Mouse (Mus musculus) Patski (cell line): Measurements from ENCODE around the gene Abcg5. TPM values are rescaled to one million over a fixed set of nuclear protein-coding genes. Genes with fewer than 3 reads are reported as not detected.

Experiments used
- ATAC-seq: fragments of 100-300 bp; one replicate; pipeline ENCODE4 v1.8.0; 2021
- CTCF ChIA-PET: fragments of 350-600 bp; sonication (Branson Sonifier 250); formaldehyde crosslinking; loops from one replicate; lab custom pipeline; 2022; ENCODE audit warnings: inconsistent platforms; lab: Charles Lee
- POLR2A ChIA-PET: fragments of 350-600 bp; sonication (Branson Sonifier 250); formaldehyde crosslinking; loops from one replicate; lab custom pipeline; 2022; ENCODE audit warnings: antibody characterized with exemption, inconsistent platforms; lab: Charles Lee
- DNase-seq: peaks from one replicate; pipeline ENCODE4 v3.0.0-alpha.2; 2011; ENCODE audit warnings: low read depth, low spot score
- H3K27me3 ChIP-seq: fragments of 371-371 bp; one replicate; pipeline ENCODE4 v1.5.1; 2021
- CTCF ChIP-seq: fragments of 100-300 bp; IDR thresholded peaks from one replicate; pipeline ENCODE4 v1.5.1; 2021
- in situ Hi-C: fragments of 300-500 bp; cut with MboI; formaldehyde crosslinking; loops from 3 replicates; pipeline ENCODE4 v1.11.1; 2018; ENCODE audit warnings: low pct_unique_long_range_greater_than_20kb, mixed read lengths
- polyA plus RNA-seq: library from polyadenylated mRNA; unstranded; gene quantifications from one replicate; pipeline ENCODE4 v1.2.3, GENCODE M21; 2021

The Abcg5 gene
- polyA plus RNA-seq, 1 experiment from 2014 or later = not detected

- no peak for ATAC-seq
- POLR2A ChIA-PET = interaction anchor here (0.6 kb wide), 1 partner anchor 10 kb away, joined by 3 read pairs; no protein-coding TSS in a partner anchor
- no peak for TF ChIP-seq CTCF
- DNase-seq = no peak
- no peaks in the 10 kb centered on the region for H3K27me3 ChIP-seq
- CTCF ChIA-PET = interaction anchor here (0.7 to 1.8 kb wide), 3 partner anchors 9 to 15 kb away, joined by 3 to 5 read pairs (median 5); no protein-coding TSS in a partner anchor
- in situ Hi-C loops = no loop called here
Observed at GRCm38 (mm10) chr17:84615811-84616210, 67.0 kb downstream of the Abcg5 start.

DNA sequence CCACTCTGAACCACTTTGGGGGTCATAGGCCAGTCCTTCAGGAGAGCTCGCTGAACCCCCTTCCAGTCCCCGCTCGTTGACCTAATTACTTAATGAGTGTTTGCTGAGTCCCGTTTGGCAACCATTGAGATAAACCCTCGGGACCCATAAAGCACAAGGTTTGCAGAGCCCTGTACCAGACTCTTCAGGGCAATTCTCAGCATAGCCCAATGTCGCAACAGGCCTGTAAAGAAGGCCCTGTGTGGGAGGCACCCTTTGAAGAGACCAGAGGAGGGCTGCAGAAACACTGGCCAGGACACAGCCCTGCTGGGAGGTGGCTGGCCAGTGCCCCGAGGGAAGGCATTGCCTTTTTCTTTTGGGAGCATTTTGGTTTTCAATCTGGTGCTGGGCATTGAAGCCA is 70.8 kb downstream of the Abcg5 start:
- ATAC-seq (no peak), DNase-seq (no peak)
- POLR2A ChIA-PET = no interaction called here
- CTCF ChIA-PET = no interaction called here
- H3K27me3 ChIP-seq = no peaks in the 10 kb centered on the region
- in situ Hi-C loops = no loop called here
- no peak for TF ChIP-seq CTCF

- H3K27me3 ChIP-seq = no peaks in the 10 kb centered on the region
- POLR2A ChIA-PET = interaction anchor here (0.7 kb wide), 1 partner anchor 13 kb away, joined by 4 read pairs; no protein-coding TSS in a partner anchor
- no peak for TF ChIP-seq CTCF
- no peak for DNase-seq
- ATAC-seq = no peak
- CTCF ChIA-PET = interaction anchor here (1.6 kb wide), 1 partner anchor 11 kb away, joined by 6 read pairs; no protein-coding TSS in a partner anchor
- in situ Hi-C loops = no loop called here
Observed at GRCm38 (mm10) chr17:84611500-84611899, 71.3 kb downstream of the Abcg5 start.

GRCm38 (mm10) chr17:84608606-84609005 is 74.2 kb downstream of the Abcg5 start:
- POLR2A ChIA-PET = interaction anchor here (0.9 kb wide), 1 partner anchor 11 kb away, joined by 4 read pairs; no protein-coding TSS in a partner anchor
- ATAC-seq = no peak
- TF ChIP-seq CTCF = no peak
- CTCF ChIA-PET = interaction anchor here (1.2 kb wide), 1 partner anchor 13 kb away, joined by 3 read pairs; no protein-coding TSS in a partner anchor
- no peaks in the 10 kb centered on the region for H3K27me3 ChIP-seq
- no peak for DNase-seq
- in situ Hi-C loops = no loop called here

Other genes with a start within 250 kb of the Abcg5 start
- gene Thada, start 216.8 kb downstream of the Abcg5 start, polyA plus RNA-seq = 16.3 TPM
- 32.0 TPM for gene Plekhh2, start 171.1 kb downstream of the Abcg5 start, polyA plus RNA-seq
- gene Dync2li1, start 56.5 kb downstream of the Abcg5 start, polyA plus RNA-seq = 173 TPM
- gene Abcg8, start 6.7 kb downstream of the Abcg5 start, polyA plus RNA-seq = 0.03 TPM
- gene Lrpprc, start 107.8 kb upstream of the Abcg5 start, polyA plus RNA-seq = 72.4 TPM